Mouse (Mus musculus): ENCODE measurements around the gene Clasp1. TPM values are rescaled to one million over a fixed set of nuclear protein-coding genes. Genes with fewer than 3 reads are reported as not detected.

Clasp1 gene
- polyA plus RNA-seq, 1 experiment from 2014 or later: 115 TPM

- Histone ChIP-seq H3K27ac (ENCODE audit: poor library complexity, severe bottlenecking) (no peak overlapping the region), H3K27me3 (replicated peaks) (no peaks in the 10 kb centered on the region), H3K9ac (no peak overlapping the region), H3K4me3 (no peak overlapping the region), H3K4me1 (replicated peaks) (peaks cover 41% of the 10 kb centered on the region), H3K9me3 (replicated peaks) (no peaks in the 10 kb centered on the region), H3K4me2 (no peak overlapping the region), H3K36me3 (0 out of 2 replicates have a peak, but pooled peaks cover 2% of the 10 kb centered on the region)
- no peak for ATAC-seq (ENCODE audit: insufficient number of reproducible peaks, low FRiP score)
- WGBS: 73% methylated on average over 3 of the region's 3 CpGs
These were observed 14.6 kb downstream of the Clasp1 start for GRCm38 (mm10) chr1:118403440-118403839.

GRCm38 (mm10) chr1:118407586-118408250, 18.9 kb downstream of the Clasp1 start:
- no peak for ATAC-seq (ENCODE audit: insufficient number of reproducible peaks, low FRiP score)
- WGBS: 89% methylated on average over 7 of the region's 7 CpGs
- Histone ChIP-seq H3K4me1 (replicated peaks) (peaks cover 16% of the 10 kb centered on the region), H3K4me2 (no peak overlapping the region), H3K27me3 (replicated peaks) (no peaks in the 10 kb centered on the region), H3K4me3 (no peak overlapping the region), H3K36me3 (no peaks in the 10 kb centered on the region), H3K9me3 (replicated peaks) (no peaks in the 10 kb centered on the region), H3K27ac (ENCODE audit: poor library complexity, severe bottlenecking) (no peak overlapping the region), H3K9ac (no peak overlapping the region)

DNA sequence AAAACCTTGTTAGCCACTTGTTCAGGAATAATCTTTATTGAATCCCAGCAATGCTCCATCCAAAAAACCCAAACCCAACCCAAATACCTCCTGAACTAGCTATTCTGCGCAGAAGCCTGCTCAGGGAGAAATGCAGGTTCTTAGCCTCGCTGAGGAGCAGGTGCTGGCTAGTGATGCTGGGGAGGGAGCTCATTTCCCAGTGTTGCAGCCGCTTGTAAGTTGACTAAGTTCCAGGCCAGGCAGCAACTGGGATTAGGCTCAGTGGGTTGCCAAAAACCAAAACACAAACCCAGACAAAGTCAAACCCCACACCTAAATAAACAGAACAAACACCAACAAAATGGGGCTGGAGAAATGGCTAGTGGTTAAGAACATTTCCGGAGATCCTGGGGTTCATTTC, 20.4 kb downstream of the Clasp1 start:
- Histone ChIP-seq H3K4me1 (replicated peaks) (peaks cover 13% of the 10 kb centered on the region), H3K4me3 (no peak overlapping the region), H3K4me2 (no peak overlapping the region), H3K36me3 (no peaks in the 10 kb centered on the region), H3K9me3 (replicated peaks) (no peaks in the 10 kb centered on the region), H3K27me3 (replicated peaks) (no peaks in the 10 kb centered on the region), H3K27ac (ENCODE audit: poor library complexity, severe bottlenecking) (no peak overlapping the region), H3K9ac (no peak overlapping the region)
- 86% methylated on average over 4 of the region's 4 CpGs for WGBS
- ATAC-seq (ENCODE audit: insufficient number of reproducible peaks, low FRiP score): no peak

GRCm38 (mm10) chr1:118410824-118411223, 22.0 kb downstream of the Clasp1 start:
- no peak overlapping the region for H3K4me2 ChIP-seq
- H3K27ac ChIP-seq (ENCODE audit: poor library complexity, severe bottlenecking): no peak overlapping the region
- no peaks in the 10 kb centered on the region for H3K27me3 ChIP-seq (replicated peaks)
- no peak overlapping the region for H3K4me3 ChIP-seq
- H3K9me3 ChIP-seq (replicated peaks): no peaks in the 10 kb centered on the region
- no peak overlapping the region for H3K9ac ChIP-seq
- ATAC-seq (ENCODE audit: insufficient number of reproducible peaks, low FRiP score): no peak
- WGBS: 78% methylated on average over 5 of the region's 5 CpGs
- H3K4me1 ChIP-seq (replicated peaks): peaks cover 12% of the 10 kb centered on the region
- H3K36me3 ChIP-seq: no peaks in the 10 kb centered on the region

DNA sequence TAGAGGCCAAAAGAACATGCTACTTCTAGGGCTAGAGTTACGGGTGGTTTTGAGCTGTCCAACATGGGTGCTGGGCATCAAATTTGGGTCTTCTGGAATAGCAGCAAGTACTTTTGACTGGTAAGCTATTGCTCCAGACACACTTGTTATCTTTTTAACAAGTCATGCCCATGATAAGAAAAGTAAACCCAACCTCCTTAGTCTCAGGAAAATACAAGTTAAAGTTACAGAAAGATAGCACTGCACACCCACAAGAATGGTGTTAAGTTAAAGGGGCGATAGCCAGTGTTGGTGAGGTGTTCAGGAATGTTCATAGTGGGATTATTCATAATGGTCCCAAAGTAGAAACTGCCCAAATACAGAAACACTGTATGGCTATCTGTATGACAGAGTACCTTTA, 24.3 kb downstream of the Clasp1 start:
- Histone ChIP-seq H3K27me3 (replicated peaks) (no peaks in the 10 kb centered on the region), H3K4me2 (no peak overlapping the region), H3K9ac (no peak overlapping the region), H3K27ac (ENCODE audit: poor library complexity, severe bottlenecking) (no peak overlapping the region), H3K4me1 (replicated peaks) (peaks cover 14% of the 10 kb centered on the region), H3K36me3 (no peaks in the 10 kb centered on the region), H3K9me3 (replicated peaks) (no peaks in the 10 kb centered on the region), H3K4me3 (no peak overlapping the region)
- ATAC-seq (ENCODE audit: insufficient number of reproducible peaks, low FRiP score): no peak
- WGBS: 93% methylated on average over 2 of the region's 2 CpGs

- 83% methylated on average over 9 of the region's 9 CpGs for WGBS
- 0 out of 2 replicates have a peak, but pooled peaks have one; percentile 22 for ATAC-seq (ENCODE audit: insufficient number of reproducible peaks, low FRiP score)
- H3K4me3 ChIP-seq: no peak overlapping the region
- H3K27ac ChIP-seq (ENCODE audit: poor library complexity, severe bottlenecking): no peak overlapping the region
- H3K27me3 ChIP-seq (replicated peaks): no peaks in the 10 kb centered on the region
- peaks cover 19% of the 10 kb centered on the region for H3K36me3 ChIP-seq
- no peaks in the 10 kb centered on the region for H3K9me3 ChIP-seq (replicated peaks)
- H3K4me1 ChIP-seq (replicated peaks): peaks cover 19% of the 10 kb centered on the region
- no peak overlapping the region for H3K4me2 ChIP-seq
- no peak overlapping the region for H3K9ac ChIP-seq
These were observed 28.3 kb downstream of the Clasp1 start for GRCm38 (mm10) chr1:118417047-118417730.

- ATAC-seq (ENCODE audit: insufficient number of reproducible peaks, low FRiP score): no peak
- H3K27ac ChIP-seq (ENCODE audit: poor library complexity, severe bottlenecking): no peak overlapping the region
- H3K4me1 ChIP-seq (replicated peaks): peaks cover 19% of the 10 kb centered on the region
- H3K4me2 ChIP-seq: no peak overlapping the region
- H3K36me3 ChIP-seq: peaks cover 31% of the 10 kb centered on the region
- no peak overlapping the region for H3K9ac ChIP-seq
- H3K9me3 ChIP-seq (replicated peaks): no peaks in the 10 kb centered on the region
- no peaks in the 10 kb centered on the region for H3K27me3 ChIP-seq (replicated peaks)
- WGBS: 90% methylated on average over 8 of the region's 8 CpGs
- H3K4me3 ChIP-seq: no peak overlapping the region
These were observed 30.5 kb downstream of the Clasp1 start for GRCm38 (mm10) chr1:118419399-118419798.

- no peaks in the 10 kb centered on the region for H3K27me3 ChIP-seq (replicated peaks)
- H3K4me2 ChIP-seq: no peak overlapping the region
These were observed 32.3 kb downstream of the Clasp1 start for GRCm38 (mm10) chr1:118421149-118421548.

DNA sequence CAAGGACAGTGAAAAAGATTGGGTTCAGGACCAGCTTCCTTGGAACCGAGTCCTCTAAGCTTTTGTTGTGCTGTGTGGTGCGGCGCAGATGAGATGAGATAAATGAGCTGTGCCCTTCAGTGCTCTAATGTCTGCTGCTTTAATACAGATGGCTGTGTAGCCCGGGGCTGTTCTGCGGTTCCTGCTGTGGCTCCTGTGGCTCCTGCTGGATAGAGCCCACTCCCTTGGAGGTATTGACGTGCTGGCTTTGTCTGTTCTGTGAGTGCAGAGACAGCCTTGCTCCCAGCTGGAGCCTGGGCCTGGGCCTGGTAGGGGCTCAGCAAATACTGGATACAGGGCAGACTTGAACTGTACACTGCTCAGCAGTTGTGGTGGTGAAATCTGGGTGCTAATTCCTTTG, 34.0 kb downstream of the Clasp1 start:
- Histone ChIP-seq H3K4me2 (no peak overlapping the region), H3K9me3 (replicated peaks) (no peaks in the 10 kb centered on the region), H3K27me3 (replicated peaks) (no peaks in the 10 kb centered on the region), H3K36me3 (peaks cover 31% of the 10 kb centered on the region), H3K4me3 (no peak overlapping the region), H3K27ac (ENCODE audit: poor library complexity, severe bottlenecking) (no peak overlapping the region), H3K9ac (no peak overlapping the region), H3K4me1 (replicated peaks) (peaks cover 13% of the 10 kb centered on the region)
- no peak for ATAC-seq (ENCODE audit: insufficient number of reproducible peaks, low FRiP score)
- WGBS: 67% methylated on average over 6 of the region's 6 CpGs

More at GRCm38 (mm10) chr1:118421149-118421548, 32.3 kb downstream of the Clasp1 start:
- Histone ChIP-seq H3K4me3 (no peak overlapping the region), H3K9me3 (replicated peaks) (no peaks in the 10 kb centered on the region), H3K27ac (ENCODE audit: poor library complexity, severe bottlenecking) (no peak overlapping the region), H3K4me1 (replicated peaks) (peaks cover 10% of the 10 kb centered on the region), H3K36me3 (peaks cover 31% of the 10 kb centered on the region), H3K9ac (no peak overlapping the region)
- 75% methylated on average over 3 of the region's 3 CpGs for WGBS
- no peak for ATAC-seq (ENCODE audit: insufficient number of reproducible peaks, low FRiP score)

- no peak overlapping the region for H3K27ac ChIP-seq (ENCODE audit: poor library complexity, severe bottlenecking)
- peaks cover 36% of the 10 kb centered on the region for H3K4me1 ChIP-seq (replicated peaks)
- H3K9me3 ChIP-seq (replicated peaks): no peaks in the 10 kb centered on the region
- no peak overlapping the region for H3K4me2 ChIP-seq
- ATAC-seq (ENCODE audit: insufficient number of reproducible peaks, low FRiP score): no peak
- H3K9ac ChIP-seq: no peak overlapping the region
- 89% methylated on average over 2 of the region's 2 CpGs for WGBS
- no peak overlapping the region for H3K4me3 ChIP-seq
- peaks cover 16% of the 10 kb centered on the region for H3K36me3 ChIP-seq
- no peaks in the 10 kb centered on the region for H3K27me3 ChIP-seq (replicated peaks)
These were observed 37.1 kb downstream of the Clasp1 start for GRCm38 (mm10) chr1:118425982-118426381.

- Histone ChIP-seq H3K4me3 (no peak overlapping the region), H3K36me3 (peaks cover 12% of the 10 kb centered on the region), H3K4me1 (replicated peaks) (peaks cover 29% of the 10 kb centered on the region), H3K4me2 (no peak overlapping the region), H3K9me3 (replicated peaks) (no peaks in the 10 kb centered on the region), H3K27me3 (replicated peaks) (no peaks in the 10 kb centered on the region), H3K27ac (ENCODE audit: poor library complexity, severe bottlenecking) (no peak overlapping the region), H3K9ac (no peak overlapping the region)
- no peak for ATAC-seq (ENCODE audit: insufficient number of reproducible peaks, low FRiP score)
- WGBS: 65% methylated on average over 6 of the region's 6 CpGs
These were observed 39.7 kb downstream of the Clasp1 start for GRCm38 (mm10) chr1:118428354-118429084.

All from heart, embryonic 12.5 days (tissue).